Mouse (Mus musculus) limb, embryonic 11.5 days (tissue): ENCODE measurements around the gene Efcab2. TPM values are rescaled to one million over a fixed set of nuclear protein-coding genes. Genes with fewer than 3 reads are reported as not detected.
A peak's percentile ranks its signal among the peaks of the same experiment; 100 is the strongest.

Experiments used
- ATAC-seq: fragments of 200-750 bp; cut with Nextera tagmentation; 2 replicates; pipeline ENCODE4 v1.8.0; 2017; ENCODE audit warnings: low read depth; ENCODE audit not compliant: insufficient number of reproducible peaks, low FRiP score, low TSS enrichment
- DNase-seq: peaks from one replicate; pipeline ENCODE4 v3.0.0-alpha.2; 2015; ENCODE audit warnings: low spot score
- H3K27ac ChIP-seq: fragments of 300-500 bp; sonication (generic); replicated peaks from 2 replicates; pipeline ENCODE4 v1.5.1; 2014; ENCODE audit warnings: low read depth, mild to moderate bottlenecking, low read length
- H3K27me3 ChIP-seq: fragments of 300-500 bp; sonication (generic); 2 replicates; pipeline ENCODE4 v1.6.1; 2014; ENCODE audit warnings: mild to moderate bottlenecking, low read length, mixed read lengths; ENCODE audit not compliant: control insufficient read depth, insufficient read depth
- H3K36me3 ChIP-seq: fragments of 300-500 bp; sonication (generic); 2 replicates; pipeline ENCODE4 v1.6.1; 2014; ENCODE audit warnings: mild to moderate bottlenecking, low read length, moderate library complexity, mixed read lengths; ENCODE audit not compliant: control insufficient read depth, insufficient read depth
- H3K4me1 ChIP-seq: fragments of 300-500 bp; sonication (generic); 2 replicates; pipeline ENCODE4 v1.6.1; 2014; ENCODE audit warnings: low read length, mixed read lengths; ENCODE audit not compliant: control insufficient read depth, insufficient read depth
- H3K4me2 ChIP-seq: fragments of 300-500 bp; sonication (generic); 2 replicates; pipeline ENCODE4 v1.6.1; 2014; ENCODE audit warnings: low read depth, mild to moderate bottlenecking, moderate library complexity; ENCODE audit not compliant: severe bottlenecking
- H3K4me3 ChIP-seq: fragments of 300-500 bp; sonication (generic); 2 replicates; pipeline ENCODE4 v1.5.1; 2014; ENCODE audit warnings: low read depth, low read length
- H3K9ac ChIP-seq: fragments of 300-500 bp; sonication (generic); 2 replicates; pipeline ENCODE4 v1.6.1; 2014; ENCODE audit warnings: mild to moderate bottlenecking, low read length
- H3K9me3 ChIP-seq: fragments of 300-500 bp; sonication (generic); 2 replicates; pipeline ENCODE4 v1.6.1; 2016; ENCODE audit warnings: low read length; ENCODE audit not compliant: control insufficient read depth
- WGBS: fragments of 180-500 bp; shearing (Covaris S2); extraction: QIAGEN DNeasy Blood & Tissue Kit; methylation state at CpG from one replicate; pipeline ENCODE4 v1.1.7; 2014; 5-methylcytosine and 5-hydroxymethylcytosine counted together
- polyA plus RNA-seq: library from polyadenylated mRNA; unstranded; fragments of >200 nt; fragmentation: Nextera tagmentation; extraction: Ambion mirVana; gene quantifications from 2 replicates; pipeline ENCODE4 v1.2.1, GENCODE M21; 2014

Gene Efcab2
- polyA plus RNA-seq, 1 experiment from 2014 or later = 5.4 TPM

- Histone ChIP-seq H3K4me2 (no peak overlapping the region), H3K4me1 (no peaks in the 10 kb centered on the region), H3K9ac (no peak overlapping the region), H3K4me3 (no peak overlapping the region), H3K36me3 (no peaks in the 10 kb centered on the region), H3K27me3 (no peaks in the 10 kb centered on the region), H3K9me3 (no peaks in the 10 kb centered on the region), H3K27ac (no peak overlapping the region)
- DNase-seq (peak; percentile 33), ATAC-seq (no peak)
- WGBS = 67% methylated on average over 1 of the region's 1 CpGs
Measured at GRCm38 (mm10) chr1:178496841-178497240, 91.0 kb downstream of the Efcab2 start.

- H3K4me1 ChIP-seq = no peaks in the 10 kb centered on the region
- no peaks in the 10 kb centered on the region for H3K9me3 ChIP-seq
- DNase-seq (no peak), ATAC-seq (no peak)
- H3K9ac ChIP-seq = no peak overlapping the region
- H3K27me3 ChIP-seq = no peaks in the 10 kb centered on the region
- no peak overlapping the region for H3K4me3 ChIP-seq
- no peak overlapping the region for H3K4me2 ChIP-seq
- WGBS = 95% methylated on average over 8 of the region's 8 CpGs
- H3K27ac ChIP-seq = no peak overlapping the region
- H3K36me3 ChIP-seq = no peaks in the 10 kb centered on the region
Measured at GRCm38 (mm10) chr1:178506938-178507337, 101.1 kb downstream of the Efcab2 start.

GRCm38 (mm10) chr1:178512323-178513031 is 106.6 kb downstream of the Efcab2 start:
- 69% methylated on average over 7 of the region's 7 CpGs for WGBS
- Histone ChIP-seq H3K27ac (no peak overlapping the region), H3K4me3 (no peak overlapping the region), H3K4me2 (no peak overlapping the region), H3K9me3 (no peaks in the 10 kb centered on the region), H3K27me3 (no peaks in the 10 kb centered on the region), H3K9ac (no peak overlapping the region), H3K36me3 (no peaks in the 10 kb centered on the region), H3K4me1 (peaks cover under 1% of the 10 kb centered on the region; the same call in 1 of the 2 replicates)
- DNase-seq (no peak), ATAC-seq (no peak)

- no peak overlapping the region for H3K4me3 ChIP-seq
- H3K9ac ChIP-seq = no peak overlapping the region
- no peak overlapping the region for H3K4me2 ChIP-seq
- WGBS = 42% methylated on average over 5 of the region's 8 CpGs
- no peak for DNase-seq
- H3K36me3 ChIP-seq = no peaks in the 10 kb centered on the region
- H3K4me1 ChIP-seq = peaks cover 4% of the 10 kb centered on the region; the same call in 1 of the 2 replicates
- H3K9me3 ChIP-seq = no peaks in the 10 kb centered on the region
- H3K27me3 ChIP-seq = no peaks in the 10 kb centered on the region
- no peak for ATAC-seq
- no peak overlapping the region for H3K27ac ChIP-seq
Measured at GRCm38 (mm10) chr1:178513954-178514353, 108.1 kb downstream of the Efcab2 start.

GRCm38 (mm10) chr1:178515839-178516238 is 110.0 kb downstream of the Efcab2 start:
- Histone ChIP-seq H3K9ac (no peak overlapping the region), H3K4me3 (no peak overlapping the region), H3K4me1 (peaks cover 4% of the 10 kb centered on the region; the same call in 1 of the 2 replicates), H3K4me2 (no peak overlapping the region), H3K9me3 (no peaks in the 10 kb centered on the region), H3K36me3 (no peaks in the 10 kb centered on the region), H3K27ac (no peak overlapping the region), H3K27me3 (no peaks in the 10 kb centered on the region)
- ATAC-seq (no peak), DNase-seq (no peak)
- WGBS = 86% methylated on average over 2 of the region's 2 CpGs

DNA sequence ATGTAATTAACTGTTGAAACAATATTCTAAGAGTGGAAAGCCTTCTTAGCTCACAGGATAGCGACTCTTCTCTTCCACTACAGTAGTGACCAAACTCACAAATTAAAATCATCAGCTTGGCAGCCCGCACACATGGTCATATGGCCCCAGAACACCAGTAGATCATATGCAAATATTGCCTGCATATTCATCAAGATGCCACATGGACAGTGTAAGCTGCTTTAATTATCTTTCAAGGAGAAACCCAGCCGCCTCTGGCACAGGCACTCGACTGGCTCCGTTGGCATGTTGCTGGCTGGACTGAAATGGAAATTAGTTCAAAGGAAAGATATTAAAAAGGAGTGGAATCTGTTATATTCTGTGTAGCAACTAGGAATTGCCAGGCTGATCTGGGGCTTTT is 116.5 kb downstream of the Efcab2 start:
- no peak for DNase-seq
- ATAC-seq = no peak
- Histone ChIP-seq H3K4me3 (no peak overlapping the region), H3K9me3 (no peaks in the 10 kb centered on the region), H3K27me3 (no peaks in the 10 kb centered on the region), H3K36me3 (no peaks in the 10 kb centered on the region), H3K4me2 (no peak overlapping the region), H3K27ac (no peak overlapping the region), H3K9ac (no peak overlapping the region), H3K4me1 (peaks cover 15% of the 10 kb centered on the region)
- 83% methylated on average over 5 of the region's 5 CpGs for WGBS

- WGBS = 30% methylated on average over 5 of the region's 5 CpGs
- no peaks in the 10 kb centered on the region for H3K36me3 ChIP-seq
- H3K4me1 ChIP-seq = peaks cover 14% of the 10 kb centered on the region; the same call in 1 of the 2 replicates
- no peak overlapping the region for H3K27ac ChIP-seq
- no peak for DNase-seq
- H3K9ac ChIP-seq = no peak overlapping the region
- no peak overlapping the region for H3K4me2 ChIP-seq
- H3K27me3 ChIP-seq = no peaks in the 10 kb centered on the region
- H3K4me3 ChIP-seq = no peak overlapping the region
- no peaks in the 10 kb centered on the region for H3K9me3 ChIP-seq
- ATAC-seq = no peak
Measured at GRCm38 (mm10) chr1:178523152-178523551, 117.3 kb downstream of the Efcab2 start.

DNA sequence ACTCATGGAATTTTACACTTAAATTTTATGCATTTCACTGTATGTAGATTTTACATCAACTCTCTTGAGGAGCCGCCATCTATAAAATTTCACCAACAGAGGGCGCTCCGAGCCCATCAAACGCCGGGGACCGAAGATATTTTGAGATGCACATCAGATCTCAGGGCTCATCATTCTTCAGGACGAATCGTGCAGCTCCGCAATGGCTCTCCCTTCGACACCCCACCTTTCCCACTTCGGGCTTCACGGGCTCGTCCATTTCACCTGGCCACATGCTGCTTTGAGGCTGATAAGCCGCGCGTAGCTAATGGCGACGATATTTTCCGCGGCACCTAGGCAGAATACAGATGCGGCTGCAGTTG is 121.3 kb downstream of the Efcab2 start:
- Histone ChIP-seq H3K4me3 (peak overlapping the region; percentile 71), H3K27me3 (no peaks in the 10 kb centered on the region), H3K4me1 (peaks cover 18% of the 10 kb centered on the region), H3K9me3 (no peaks in the 10 kb centered on the region), H3K27ac (peak overlapping the region; percentile 26; the same call in 1 of the 2 replicates), H3K4me2 (peak overlapping the region; percentile 100), H3K9ac (peak overlapping the region; percentile 81), H3K36me3 (no peaks in the 10 kb centered on the region)
- DNase-seq (peak; percentile 94), ATAC-seq (peak; percentile 8; the same call in 1 of the 2 replicates)
- 0% methylated on average over 21 of the region's 21 CpGs for WGBS
